Mouse (Mus musculus): ENCODE data around the gene Rpn2. TPM values are rescaled to one million over a fixed set of nuclear protein-coding genes. Genes with fewer than 3 reads are reported as not detected.

Gene Rpn2
- polyA plus RNA-seq, 1 experiment from 2014 or later: 225 TPM

DNA sequence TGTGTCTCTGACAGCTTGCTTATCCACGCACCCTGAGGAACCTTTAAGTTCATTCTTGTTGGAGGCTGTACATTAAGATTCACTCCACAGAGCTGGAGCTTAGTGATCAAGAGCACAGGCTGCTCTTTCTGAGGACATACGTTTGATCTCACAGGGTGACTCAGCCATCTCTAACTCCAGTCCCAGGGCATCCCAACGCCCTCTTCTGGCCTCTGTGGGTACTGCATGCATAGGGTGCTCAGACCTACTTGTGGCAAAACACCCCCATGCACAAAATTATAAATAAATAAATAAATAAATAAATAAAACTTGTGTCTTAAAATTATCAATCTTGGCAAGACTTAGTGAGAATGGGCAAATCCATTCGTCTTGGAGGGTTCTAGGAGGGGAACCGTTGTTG lies 59.8 kb downstream of the Rpn2 start:
- H3K27ac ChIP-seq (ENCODE audit: low read length): no peak overlapping the region; the same call in 1 of the 2 replicates
- no peak for ATAC-seq
- no peaks in the 10 kb centered on the region for H3K36me3 ChIP-seq (ENCODE audit: control insufficient read depth, insufficient read depth, low read length)
- H3K4me2 ChIP-seq (ENCODE audit: low read length): no peak overlapping the region
- H3K4me1 ChIP-seq (ENCODE audit: control insufficient read depth, insufficient read depth, low read length): peaks cover 39% of the 10 kb centered on the region
- H3K9ac ChIP-seq (ENCODE audit: low read depth, low read length): no peak overlapping the region
- no peaks in the 10 kb centered on the region for H3K27me3 ChIP-seq (ENCODE audit: control insufficient read depth, insufficient read depth, low read depth, low read length)
- 27% methylated on average over 5 of the region's 5 CpGs for WGBS
- H3K4me3 ChIP-seq (ENCODE audit: low read depth, low read length): no peak overlapping the region
- H3K9me3 ChIP-seq (replicated peaks; ENCODE audit: control insufficient read depth, low read length, poor library complexity, severe bottlenecking): no peaks in the 10 kb centered on the region

DNA sequence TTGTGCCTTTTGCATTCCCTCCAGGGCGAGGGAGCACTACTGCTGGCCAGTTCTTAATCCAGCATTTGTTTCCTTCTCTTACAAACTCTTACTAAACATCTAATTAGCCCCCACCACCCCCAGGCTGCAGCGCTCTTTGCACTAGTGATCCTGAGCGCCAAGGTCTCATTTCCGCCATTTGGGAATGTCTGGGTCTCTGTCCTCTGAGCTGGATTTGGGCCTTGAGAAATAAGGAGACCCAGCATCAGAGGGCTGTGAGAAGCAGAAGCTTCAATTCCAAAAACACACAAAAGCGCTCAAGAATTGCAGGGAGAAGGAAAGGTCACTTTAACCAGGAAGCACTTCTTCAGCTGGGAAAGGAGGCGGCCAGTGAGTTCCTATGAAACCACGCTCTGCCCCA lies 60.7 kb downstream of the Rpn2 start:
- H3K9ac ChIP-seq (ENCODE audit: low read depth, low read length): no peak overlapping the region
- peak overlapping the region; percentile 92 for H3K27ac ChIP-seq (ENCODE audit: low read length)
- ATAC-seq: no peak
- H3K36me3 ChIP-seq (ENCODE audit: control insufficient read depth, insufficient read depth, low read length): no peaks in the 10 kb centered on the region
- H3K4me3 ChIP-seq (ENCODE audit: low read depth, low read length): no peak overlapping the region
- H3K4me2 ChIP-seq (ENCODE audit: low read length): no peak overlapping the region
- WGBS: 50% methylated on average over 7 of the region's 7 CpGs
- no peaks in the 10 kb centered on the region for H3K27me3 ChIP-seq (ENCODE audit: control insufficient read depth, insufficient read depth, low read depth, low read length)
- H3K9me3 ChIP-seq (replicated peaks; ENCODE audit: control insufficient read depth, low read length, poor library complexity, severe bottlenecking): no peaks in the 10 kb centered on the region
- H3K4me1 ChIP-seq (ENCODE audit: control insufficient read depth, insufficient read depth, low read length): peaks cover 39% of the 10 kb centered on the region

DNA sequence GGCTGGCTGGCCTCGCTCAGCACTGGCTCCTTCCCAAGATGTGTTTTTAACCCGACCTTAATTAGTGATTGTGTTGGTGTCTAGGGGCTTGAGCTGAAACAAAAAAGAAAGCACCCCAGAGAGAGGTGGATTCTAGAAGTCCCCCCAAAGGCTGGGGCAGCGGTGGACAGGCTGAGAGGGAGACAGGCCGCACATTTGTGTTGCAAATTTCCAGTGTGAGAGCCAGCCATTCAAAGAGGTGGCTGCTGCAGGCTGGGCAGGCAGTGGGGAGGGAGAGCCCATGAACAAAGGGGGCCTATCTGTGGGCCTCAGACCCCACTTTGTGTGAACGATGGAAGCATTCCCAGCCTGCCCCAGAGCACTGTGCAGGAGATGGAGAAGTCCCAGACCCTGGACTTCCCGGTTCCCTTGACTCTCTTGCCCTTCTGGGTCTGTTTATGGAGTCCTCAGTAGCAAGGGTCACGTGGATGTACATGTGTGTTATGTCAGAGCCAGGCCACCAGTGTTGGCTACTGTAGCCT lies 61.5 kb downstream of the Rpn2 start:
- no peak overlapping the region for H3K4me2 ChIP-seq (ENCODE audit: low read length)
- WGBS: 13% methylated on average over 7 of the region's 7 CpGs
- H3K9ac ChIP-seq (ENCODE audit: low read depth, low read length): peak overlapping the region; percentile 50; the same call in 1 of the 2 replicates
- H3K4me1 ChIP-seq (ENCODE audit: control insufficient read depth, insufficient read depth, low read length): peaks cover 39% of the 10 kb centered on the region
- H3K9me3 ChIP-seq (replicated peaks; ENCODE audit: control insufficient read depth, low read length, poor library complexity, severe bottlenecking): no peaks in the 10 kb centered on the region
- H3K4me3 ChIP-seq (ENCODE audit: low read depth, low read length): no peak overlapping the region
- H3K27ac ChIP-seq (ENCODE audit: low read length): peak overlapping the region; percentile 92
- no peaks in the 10 kb centered on the region for H3K27me3 ChIP-seq (ENCODE audit: control insufficient read depth, insufficient read depth, low read depth, low read length)
- no peaks in the 10 kb centered on the region for H3K36me3 ChIP-seq (ENCODE audit: control insufficient read depth, insufficient read depth, low read length)
- peak; percentile 77 for ATAC-seq

DNA sequence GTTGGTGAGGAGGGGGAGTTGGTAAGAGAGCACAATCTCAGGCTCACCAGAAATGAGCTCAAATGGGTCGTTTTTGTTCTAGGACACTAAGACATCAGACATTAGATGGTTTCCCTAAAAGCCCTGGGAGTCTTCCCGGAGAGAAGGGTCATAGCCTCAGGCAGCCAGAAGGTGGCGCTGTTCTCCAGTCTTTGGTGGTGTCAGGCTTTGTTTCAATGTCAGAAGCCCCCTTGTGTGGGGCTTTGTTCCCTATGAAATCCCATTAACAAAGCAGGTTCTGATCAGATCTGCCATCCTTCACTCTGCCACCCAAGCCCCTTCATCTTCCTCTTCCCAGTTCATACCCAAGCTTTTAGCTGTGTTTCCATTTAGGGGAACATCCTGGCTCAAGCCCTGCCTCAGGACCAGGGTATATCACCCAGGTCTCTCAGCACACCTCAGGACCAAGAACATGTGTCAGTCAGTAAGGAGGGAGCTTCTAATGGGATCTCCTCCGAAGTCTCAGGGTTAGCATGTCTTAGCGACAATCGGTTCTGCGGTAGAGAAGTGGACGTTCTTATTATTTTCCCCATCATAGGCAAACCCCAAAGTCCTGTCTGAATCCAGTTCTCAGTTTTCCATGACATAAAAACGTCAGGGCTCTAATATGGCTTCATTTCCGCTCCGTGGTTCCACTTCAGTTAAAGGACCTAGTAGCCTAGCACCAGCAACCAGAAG lies 62.9 kb downstream of the Rpn2 start:
- Histone ChIP-seq H3K9me3 (replicated peaks; ENCODE audit: control insufficient read depth, low read length, poor library complexity, severe bottlenecking) (no peaks in the 10 kb centered on the region), H3K4me3 (ENCODE audit: low read depth, low read length) (no peak overlapping the region), H3K4me2 (ENCODE audit: low read length) (no peak overlapping the region), H3K27me3 (ENCODE audit: control insufficient read depth, insufficient read depth, low read depth, low read length) (no peaks in the 10 kb centered on the region), H3K27ac (ENCODE audit: low read length) (peak overlapping the region; percentile 92), H3K9ac (ENCODE audit: low read depth, low read length) (peak overlapping the region; percentile 56), H3K36me3 (ENCODE audit: control insufficient read depth, insufficient read depth, low read length) (no peaks in the 10 kb centered on the region), H3K4me1 (ENCODE audit: control insufficient read depth, insufficient read depth, low read length) (peaks cover 46% of the 10 kb centered on the region)
- WGBS: 34% methylated on average over 11 of the region's 11 CpGs
- ATAC-seq: peak; percentile 37; the same call in 1 of the 2 replicates

DNA sequence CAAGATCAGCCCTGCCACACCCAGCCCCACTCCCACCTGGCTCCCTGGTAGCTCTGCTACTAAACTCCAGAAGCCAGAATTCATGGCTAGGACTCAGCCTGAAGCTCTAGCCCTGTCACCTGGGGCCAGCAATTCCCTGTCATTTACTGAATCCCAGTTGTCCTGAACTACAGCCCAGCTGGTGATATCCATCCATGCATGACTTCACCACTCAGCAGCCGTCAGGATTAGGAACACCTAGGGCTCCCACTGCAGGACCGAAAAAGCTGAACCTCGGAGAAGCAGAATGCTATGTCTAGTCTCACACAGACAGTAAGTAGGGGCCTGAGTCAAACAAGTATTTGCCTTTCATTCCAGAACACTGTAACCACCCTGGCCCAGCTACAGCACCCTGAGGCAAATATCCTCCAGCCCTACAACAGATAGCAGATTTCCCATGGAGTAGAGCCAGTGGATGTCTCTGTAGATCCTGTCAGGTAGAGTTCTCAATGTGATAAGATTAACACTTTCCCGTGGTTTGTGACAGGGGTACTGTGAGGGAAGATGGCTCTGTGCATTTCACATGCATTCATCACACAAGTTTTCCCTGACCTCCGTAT lies 63.6 kb downstream of the Rpn2 start:
- H3K4me1 ChIP-seq (ENCODE audit: control insufficient read depth, insufficient read depth, low read length): peaks cover 49% of the 10 kb centered on the region
- H3K4me2 ChIP-seq (ENCODE audit: low read length): no peak overlapping the region
- no peak overlapping the region for H3K4me3 ChIP-seq (ENCODE audit: low read depth, low read length)
- ATAC-seq: no peak
- peak overlapping the region; percentile 92 for H3K27ac ChIP-seq (ENCODE audit: low read length)
- H3K27me3 ChIP-seq (ENCODE audit: control insufficient read depth, insufficient read depth, low read depth, low read length): no peaks in the 10 kb centered on the region
- H3K36me3 ChIP-seq (ENCODE audit: control insufficient read depth, insufficient read depth, low read length): no peaks in the 10 kb centered on the region
- WGBS: 20% methylated on average over 5 of the region's 5 CpGs
- H3K9ac ChIP-seq (ENCODE audit: low read depth, low read length): peak overlapping the region; percentile 56; the same call in 1 of the 2 replicates
- no peaks in the 10 kb centered on the region for H3K9me3 ChIP-seq (replicated peaks; ENCODE audit: control insufficient read depth, low read length, poor library complexity, severe bottlenecking)

DNA sequence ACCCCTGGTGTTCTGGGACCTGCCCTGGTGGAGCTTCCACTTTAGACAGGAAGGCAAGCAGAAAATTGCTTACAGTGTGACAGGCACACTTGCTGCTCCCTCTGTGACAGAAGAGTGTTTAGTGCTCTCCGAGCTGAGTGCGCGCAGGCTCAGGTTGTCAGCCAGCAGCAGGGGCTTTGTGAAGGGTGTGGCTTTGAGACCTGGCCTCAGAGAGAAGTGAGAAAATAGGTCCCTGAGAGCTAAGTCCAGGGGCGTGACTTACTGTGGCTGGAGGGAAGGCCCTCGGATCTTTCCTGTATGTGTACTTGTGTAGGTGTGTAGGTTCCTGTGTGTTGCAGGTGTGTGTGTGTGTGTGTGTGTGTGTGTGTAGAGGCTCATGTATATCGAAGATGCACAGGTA lies 64.5 kb downstream of the Rpn2 start:
- Histone ChIP-seq H3K4me2 (ENCODE audit: low read length) (no peak overlapping the region), H3K9me3 (replicated peaks; ENCODE audit: control insufficient read depth, low read length, poor library complexity, severe bottlenecking) (no peaks in the 10 kb centered on the region), H3K36me3 (ENCODE audit: control insufficient read depth, insufficient read depth, low read length) (no peaks in the 10 kb centered on the region), H3K9ac (ENCODE audit: low read depth, low read length) (no peak overlapping the region), H3K27me3 (ENCODE audit: control insufficient read depth, insufficient read depth, low read depth, low read length) (no peaks in the 10 kb centered on the region), H3K27ac (ENCODE audit: low read length) (peak overlapping the region; percentile 92), H3K4me1 (ENCODE audit: control insufficient read depth, insufficient read depth, low read length) (peaks cover 56% of the 10 kb centered on the region), H3K4me3 (ENCODE audit: low read depth, low read length) (no peak overlapping the region)
- 74% methylated on average over 6 of the region's 6 CpGs for WGBS
- no peak for ATAC-seq

DNA sequence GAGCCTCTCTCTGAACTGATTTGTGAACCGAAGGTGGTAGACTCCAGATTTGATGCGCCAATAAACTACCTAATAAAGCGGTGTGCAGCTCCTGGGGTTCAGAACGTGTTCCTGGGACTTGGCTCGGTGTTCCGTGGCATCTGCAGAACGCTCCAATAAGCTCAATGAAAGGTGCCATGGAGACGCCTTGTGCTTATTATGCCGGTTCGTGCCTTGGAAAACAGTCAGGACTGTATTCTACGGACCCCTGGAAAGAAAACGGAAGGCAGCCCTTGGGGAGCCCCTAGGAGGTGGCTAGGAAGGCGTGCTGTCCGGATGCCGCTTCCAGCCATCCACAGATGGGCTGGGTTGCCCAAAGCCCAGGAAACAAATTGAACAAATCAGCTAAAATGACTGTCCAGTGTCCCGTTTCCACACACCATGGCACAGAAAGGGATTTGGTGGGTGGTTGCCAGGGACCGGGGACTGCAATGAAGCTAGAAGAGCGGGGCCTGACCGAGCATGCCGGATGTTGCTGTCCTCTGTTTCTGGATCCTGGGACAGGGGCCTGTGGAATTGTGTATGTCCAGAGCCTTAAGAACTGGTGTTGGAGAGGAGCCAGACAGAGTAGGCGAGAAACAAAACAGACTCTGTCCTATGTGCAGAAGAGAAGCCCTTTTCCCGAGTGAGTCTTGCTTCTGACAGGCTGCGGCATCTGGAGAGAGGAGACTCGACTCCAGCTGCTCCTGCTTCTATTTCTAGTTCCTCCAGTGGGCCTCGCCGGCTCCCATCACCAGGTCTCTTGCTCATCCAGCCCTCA lies 68.7 kb downstream of the Rpn2 start, which contains the start of gene Ghrh:
TSS of gene Ghrh (minus strand) at position 146 of the 799 bp plus-strand sequence.
- no peaks in the 10 kb centered on the region for H3K27me3 ChIP-seq (ENCODE audit: control insufficient read depth, insufficient read depth, low read depth, low read length)
- H3K4me3 ChIP-seq (ENCODE audit: low read depth, low read length): no peak within 1 kb of the TSS
- H3K9ac ChIP-seq (ENCODE audit: low read depth, low read length): peak within 1 kb of the TSS; percentile 58
- peaks cover 44% of the 10 kb centered on the region for H3K4me1 ChIP-seq (ENCODE audit: control insufficient read depth, insufficient read depth, low read length)
- peak; percentile 53 for ATAC-seq
- 32% methylated on average over 26 of the region's 26 CpGs for WGBS
- peak within 1 kb of the TSS; percentile 94 for H3K27ac ChIP-seq (ENCODE audit: low read length)
- H3K36me3 ChIP-seq (ENCODE audit: control insufficient read depth, insufficient read depth, low read length): no peaks in the 10 kb centered on the region
- no peaks in the 10 kb centered on the region for H3K9me3 ChIP-seq (replicated peaks; ENCODE audit: control insufficient read depth, low read length, poor library complexity, severe bottlenecking)
- H3K4me2 ChIP-seq (ENCODE audit: low read length): peak within 1 kb of the TSS; percentile 25

DNA sequence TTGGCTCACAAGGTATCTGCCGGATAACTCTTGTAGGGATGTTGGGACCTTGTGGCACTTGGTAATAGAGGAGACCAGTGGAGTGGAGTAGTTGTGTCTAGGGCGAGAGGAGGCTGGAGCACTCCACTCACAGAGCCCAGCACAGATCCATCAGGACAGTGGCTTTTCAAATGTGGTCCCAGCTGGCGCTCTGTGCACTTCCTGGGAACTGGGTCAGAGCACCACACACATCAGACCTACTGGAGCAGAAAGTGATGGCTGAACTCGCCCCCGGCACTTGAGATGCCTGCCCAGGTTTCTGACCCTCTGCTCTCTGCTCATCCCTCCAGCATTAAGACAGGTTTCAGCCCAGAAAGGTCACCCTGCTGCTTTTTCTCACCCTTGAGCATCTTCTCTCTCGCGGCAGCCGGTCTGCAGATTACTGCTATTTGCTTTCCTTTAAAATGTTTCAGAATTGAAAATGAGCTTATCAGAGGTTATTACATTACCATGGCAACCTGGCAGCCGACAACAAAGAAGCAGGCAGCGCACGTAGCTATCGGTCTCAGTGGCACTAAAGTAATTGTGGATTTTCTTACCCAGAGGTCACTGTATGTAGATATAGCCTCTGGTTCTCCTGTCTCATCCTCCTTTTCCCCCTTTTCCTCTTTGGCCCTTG lies 70.4 kb downstream of the Rpn2 start:
- Histone ChIP-seq H3K36me3 (ENCODE audit: control insufficient read depth, insufficient read depth, low read length) (no peaks in the 10 kb centered on the region), H3K4me3 (ENCODE audit: low read depth, low read length) (no peak overlapping the region), H3K4me2 (ENCODE audit: low read length) (peak overlapping the region; percentile 35; the same call in 1 of the 2 replicates), H3K9me3 (replicated peaks; ENCODE audit: control insufficient read depth, low read length, poor library complexity, severe bottlenecking) (no peaks in the 10 kb centered on the region), H3K27ac (ENCODE audit: low read length) (peak overlapping the region; percentile 94), H3K9ac (ENCODE audit: low read depth, low read length) (peak overlapping the region; percentile 53; the same call in 1 of the 2 replicates), H3K4me1 (ENCODE audit: control insufficient read depth, insufficient read depth, low read length) (peaks cover 33% of the 10 kb centered on the region), H3K27me3 (ENCODE audit: control insufficient read depth, insufficient read depth, low read depth, low read length) (no peaks in the 10 kb centered on the region)
- ATAC-seq: peak; percentile 64
- WGBS: 18% methylated on average over 12 of the region's 12 CpGs

Measured in midbrain, embryonic 16.5 days (tissue).